Mouse (Mus musculus) cerebellum, adult 9-11 months (tissue): Measurements from ENCODE around the gene Smim24.
A peak's percentile ranks its signal among the peaks of the same experiment; 100 is the strongest.

Source experiments
- DNase-seq: peaks from one replicate; pipeline ENCODE4 v3.0.0; 2022

The Smim24 gene

DNA sequence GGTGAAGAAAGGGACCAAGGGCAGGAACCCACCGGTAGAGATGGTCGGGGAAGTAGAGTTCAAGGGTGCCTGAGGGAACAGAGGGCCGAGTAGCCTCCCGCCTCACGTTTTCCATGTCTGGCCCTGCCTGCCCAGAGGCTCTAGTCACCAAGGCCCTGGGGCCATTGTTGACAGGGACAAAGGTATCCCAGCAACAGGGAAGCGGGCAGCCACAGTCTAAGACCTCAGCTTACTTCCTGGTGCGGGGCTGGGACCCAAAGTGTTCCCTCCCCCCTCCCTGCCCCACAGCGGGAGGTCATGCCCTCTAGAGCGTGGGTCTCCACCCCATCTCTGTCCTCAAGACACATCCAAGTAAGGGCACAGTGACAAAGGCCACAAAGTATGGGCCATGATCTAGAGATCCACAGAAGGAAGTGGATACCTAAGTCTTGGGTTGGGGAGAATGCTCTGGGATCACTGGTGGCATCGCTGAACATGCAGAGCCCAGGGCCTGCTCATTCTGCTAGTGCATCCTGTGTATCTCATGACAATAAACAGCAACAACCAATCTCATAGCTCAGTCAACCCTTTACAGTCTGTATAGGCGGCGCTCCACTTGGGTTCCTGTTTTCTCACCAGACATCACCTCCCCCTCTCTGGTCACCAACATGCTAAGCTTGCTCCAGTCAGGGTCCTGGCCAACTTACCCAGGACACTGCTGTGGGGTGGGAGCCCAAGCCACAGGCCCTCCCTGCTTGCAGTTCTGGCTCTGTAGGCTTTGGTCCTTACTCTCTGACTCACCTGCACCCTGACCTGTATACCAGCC, 27.0 kb upstream of the Smim24 start, which contains the start of gene 4930404N11Rik:
4930404N11Rik (minus strand) TSS at position 145 of the 805 bp plus-strand sequence.
- no peak for DNase-seq

DNA sequence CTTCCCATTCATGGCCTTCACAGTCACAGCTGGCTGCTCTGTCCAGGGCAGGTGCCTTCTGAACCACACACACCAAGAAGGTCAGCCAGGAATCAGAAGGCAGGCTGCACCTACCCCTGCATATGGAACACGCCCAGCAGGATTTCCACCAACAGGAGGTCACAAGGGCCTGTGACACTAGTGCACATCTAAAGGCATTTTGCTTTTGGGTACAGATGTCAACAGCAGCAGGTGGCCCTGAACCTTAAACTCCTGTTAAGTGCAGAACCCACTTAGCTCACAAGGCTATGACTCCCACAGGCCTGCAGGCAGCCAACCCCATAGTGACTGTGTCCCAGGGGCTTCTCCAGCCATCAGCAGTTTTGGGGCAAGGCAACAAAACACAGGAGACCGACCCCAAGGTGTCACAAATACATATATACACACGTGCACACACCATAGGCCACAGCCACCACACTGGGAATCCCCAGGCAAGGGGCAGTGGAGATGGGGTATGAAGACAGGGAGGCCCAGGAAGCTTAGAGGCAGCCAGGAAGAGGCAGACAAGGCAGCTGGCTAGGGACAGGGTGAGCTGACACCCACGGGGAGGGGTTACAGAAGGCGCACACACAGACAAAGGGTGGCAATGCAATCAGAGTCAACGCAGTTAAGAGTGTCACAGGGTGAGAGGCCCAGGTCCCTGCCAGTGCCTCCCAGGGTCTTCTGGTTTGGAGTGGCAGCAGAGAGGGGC, 26.2 kb upstream of the Smim24 start:
- no peak for DNase-seq

DNA sequence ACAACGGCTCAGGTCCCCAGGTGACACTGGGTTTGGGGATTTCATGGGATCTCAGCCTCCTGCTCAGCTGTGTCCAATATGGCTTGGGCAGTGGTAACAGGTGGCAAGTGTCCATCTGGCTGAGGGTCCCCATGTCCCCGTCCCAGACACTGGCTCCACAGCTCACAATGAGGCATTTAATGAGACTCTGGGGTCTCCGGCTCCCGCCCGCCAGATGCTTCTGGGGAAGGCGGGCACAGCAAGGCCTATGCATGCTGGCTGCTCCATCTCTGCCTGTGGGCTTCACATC, 25.7 kb upstream of the Smim24 start:
- no peak for DNase-seq

DNA sequence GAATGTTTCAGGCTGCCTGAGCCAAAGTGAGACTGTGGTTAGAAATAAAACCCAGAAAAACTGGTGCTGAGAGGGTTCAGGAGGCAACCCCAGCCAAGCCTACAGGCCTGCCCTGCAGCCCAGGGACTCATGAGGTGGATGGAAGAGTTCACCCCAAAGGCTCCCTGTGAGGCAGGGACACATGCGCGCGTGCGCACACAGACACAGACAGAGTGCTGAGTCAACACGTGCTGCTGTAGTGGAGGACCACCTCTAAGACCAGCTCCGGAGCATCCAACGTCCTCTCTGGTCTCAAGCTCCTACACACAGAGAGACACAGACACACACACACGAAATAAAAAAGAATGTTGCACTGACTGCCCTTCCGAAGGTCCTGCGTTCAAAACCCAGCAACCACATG, 17.5 kb upstream of the Smim24 start:
- no peak for DNase-seq

DNA sequence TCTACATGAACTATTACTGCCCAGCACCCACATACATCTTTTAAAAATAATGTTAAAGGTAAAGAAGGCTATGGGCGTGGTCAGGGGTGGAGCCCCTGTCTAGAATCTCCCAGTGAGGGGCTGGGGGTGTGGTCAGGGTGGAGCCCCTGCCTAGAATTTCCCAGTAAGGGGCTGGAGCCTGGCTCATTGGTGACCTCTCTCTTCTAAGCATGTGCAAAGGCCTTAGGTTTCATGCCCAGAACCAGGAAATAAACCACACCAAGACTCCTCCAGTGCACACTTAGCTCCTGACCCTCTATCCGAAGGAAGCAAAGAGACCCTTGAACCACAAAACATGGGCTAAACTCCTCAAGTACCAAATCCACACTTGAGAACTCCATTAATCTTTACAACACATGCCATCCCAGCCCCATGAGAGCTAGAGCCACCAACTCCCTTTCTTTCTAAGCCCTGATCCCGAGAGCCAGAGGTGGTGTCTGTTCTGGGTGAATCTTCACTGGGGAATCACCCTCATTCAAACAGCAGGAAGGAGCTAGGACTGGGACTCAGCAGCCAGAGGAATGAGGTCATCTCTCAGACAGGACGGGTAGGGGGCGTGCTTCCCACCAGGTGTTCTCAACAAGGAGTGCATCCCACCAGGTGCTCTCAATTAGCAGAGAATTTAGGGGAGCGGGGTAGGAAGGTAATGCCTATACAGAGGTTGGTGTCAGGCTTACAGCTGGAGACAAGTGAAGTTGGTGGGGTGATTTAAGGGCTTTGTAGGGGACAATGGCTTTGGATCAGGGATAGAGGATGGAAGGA, 16.1 kb upstream of the Smim24 start:
- DNase-seq = peak; percentile 65

DNA sequence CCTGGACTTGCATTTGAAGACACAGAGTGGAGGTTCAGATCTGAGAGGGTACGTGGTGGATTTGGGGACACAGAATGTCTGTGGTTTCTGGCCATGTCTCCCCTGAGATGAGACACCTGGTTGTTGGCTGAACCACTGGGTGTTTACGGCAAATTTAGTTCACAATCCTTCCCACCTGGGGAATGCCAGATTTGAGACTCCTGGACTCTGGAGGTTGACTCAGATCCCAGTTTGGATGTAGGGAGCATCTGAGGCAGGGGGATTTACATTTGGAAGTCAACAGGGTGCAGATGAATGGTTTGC, 15.5 kb upstream of the Smim24 start:
- peak; percentile 53 for DNase-seq

DNA sequence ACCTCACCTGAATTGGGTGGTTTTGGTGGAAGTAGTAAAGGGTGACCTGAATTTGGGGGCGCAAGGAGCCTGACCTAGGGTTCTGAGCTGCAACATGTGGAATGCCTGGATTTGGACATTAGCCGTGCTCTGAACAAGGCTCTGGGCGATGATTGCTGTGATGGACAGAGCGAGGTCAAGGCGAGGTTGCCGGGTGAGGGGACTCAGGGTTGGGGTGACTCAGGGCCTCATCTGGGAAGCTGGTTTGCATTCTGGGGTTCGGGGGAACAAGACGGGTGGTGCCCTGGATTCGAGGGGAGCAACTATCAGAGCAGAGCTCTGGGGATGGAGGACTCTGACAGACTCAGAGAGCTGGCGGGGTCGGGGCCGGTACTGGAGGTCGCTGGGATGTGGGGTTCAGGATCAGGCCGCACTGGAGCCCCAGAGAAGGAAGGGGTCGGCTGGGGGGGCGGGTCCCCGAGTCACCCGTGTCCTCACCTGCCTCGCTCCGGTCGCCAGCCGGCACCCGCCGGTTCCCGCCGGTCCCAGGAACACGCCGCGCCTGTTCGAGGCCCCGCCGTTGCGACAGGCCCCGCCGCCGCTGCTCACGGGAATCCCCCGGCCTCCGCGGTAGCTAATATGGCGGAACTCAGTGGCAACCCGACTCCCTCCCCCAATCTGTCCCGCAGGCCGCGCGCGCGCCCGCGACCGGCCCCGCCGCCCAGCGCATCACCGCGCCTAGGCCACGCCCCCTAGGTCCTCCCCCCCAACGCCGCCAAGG, 14.9 kb upstream of the Smim24 start, which contains the start of gene Fzr1:
Fzr1 (minus strand) TSS at position 724 of the 760 bp plus-strand sequence.
- peak; percentile 72 for DNase-seq

DNA sequence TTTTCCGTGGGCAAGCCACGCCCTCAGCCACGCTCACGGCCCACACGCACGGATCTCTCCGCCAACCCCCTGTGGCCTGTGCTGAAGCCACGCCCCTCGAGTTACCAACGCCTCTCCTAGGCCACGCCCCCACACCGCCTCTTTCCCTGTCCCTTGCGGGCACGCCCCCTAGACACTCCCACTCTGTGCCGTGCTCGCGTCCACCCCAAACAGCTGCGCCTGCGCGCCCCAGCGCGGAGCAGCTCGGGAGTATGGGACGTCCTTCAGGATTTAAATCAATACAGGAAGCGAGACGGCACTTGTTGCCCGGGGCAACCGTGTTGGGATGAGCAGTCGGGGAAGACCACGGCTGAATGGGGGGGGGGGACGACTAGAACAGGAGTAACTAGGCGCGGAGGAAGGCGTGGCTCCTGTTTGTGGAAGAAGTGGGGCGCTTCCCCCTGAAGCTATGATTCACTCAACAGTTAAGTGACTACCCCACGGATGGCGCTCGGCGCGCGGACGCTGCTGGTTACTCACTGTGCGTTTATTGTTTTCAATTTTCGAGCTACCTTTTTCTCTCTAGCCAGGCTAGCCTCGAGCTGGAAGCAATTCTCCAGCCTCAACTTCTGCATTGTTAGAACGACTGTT, 14.2 kb upstream of the Smim24 start:
- peak; percentile 100 for DNase-seq

DNA sequence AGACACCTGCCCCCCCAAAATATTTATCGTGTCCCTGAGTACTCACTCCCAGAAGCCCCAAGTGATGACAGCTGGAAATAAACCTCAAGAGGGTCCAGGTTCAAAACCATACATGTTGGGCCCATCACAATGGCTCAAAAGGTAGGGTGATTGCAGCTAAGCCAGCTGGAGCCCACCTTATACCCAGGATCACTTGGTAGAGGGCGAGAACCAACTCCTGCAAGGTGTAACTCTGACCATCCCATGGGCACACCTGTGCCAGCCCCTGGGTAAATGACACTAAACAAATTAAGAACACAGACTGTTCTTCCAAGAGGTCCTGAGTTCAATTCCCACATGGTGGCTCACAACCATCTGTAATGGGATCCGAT, 13.7 kb upstream of the Smim24 start:
- DNase-seq = peak; percentile 68

DNA sequence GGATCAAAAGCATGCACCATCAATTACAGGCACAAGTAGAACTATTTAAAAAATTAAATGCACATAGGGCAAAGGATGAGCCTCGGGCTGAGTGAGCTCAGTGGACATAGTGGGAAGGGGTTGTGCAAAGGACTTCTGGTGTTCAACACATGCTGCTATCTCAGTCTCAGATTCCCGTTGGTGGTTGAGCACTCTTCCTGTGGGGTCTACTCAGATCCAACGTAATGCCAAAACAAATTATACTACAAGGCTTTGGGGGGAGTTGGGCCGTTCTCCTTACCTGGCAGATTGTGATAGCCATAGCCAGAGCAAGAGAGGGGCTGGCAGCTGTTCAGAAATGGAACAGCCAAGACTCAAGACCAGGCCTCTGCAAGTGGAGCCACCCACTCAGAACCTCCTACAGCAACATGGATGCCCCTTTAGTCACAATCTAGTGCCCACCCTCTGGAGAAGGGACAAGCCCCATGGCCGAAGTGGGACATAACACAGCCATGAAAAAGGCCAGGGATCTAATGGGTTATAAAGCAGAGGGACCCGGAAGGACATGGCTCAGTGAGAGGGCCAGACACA, 13.0 kb upstream of the Smim24 start:
- peak; percentile 74 for DNase-seq

DNA sequence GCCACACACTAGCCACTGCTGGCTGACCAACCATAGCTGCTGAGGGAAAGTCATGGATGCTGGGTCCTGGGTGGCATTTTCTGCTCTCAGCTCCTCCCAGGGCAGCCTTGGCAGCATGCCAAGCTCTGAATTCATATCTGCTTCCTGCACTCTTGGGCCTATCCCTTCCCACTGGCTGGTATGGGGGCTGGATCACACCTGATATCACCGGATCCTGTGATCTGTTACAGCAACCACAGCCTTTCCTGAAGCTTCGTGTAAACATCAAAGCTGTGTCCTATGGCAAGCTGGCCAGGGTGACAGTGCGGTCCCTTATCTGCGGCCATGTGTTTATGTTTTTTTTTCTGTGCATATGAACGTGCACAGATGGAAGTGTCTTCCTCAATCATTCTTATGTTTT, 10.8 kb upstream of the Smim24 start:
- peak; percentile 61 for DNase-seq

DNA sequence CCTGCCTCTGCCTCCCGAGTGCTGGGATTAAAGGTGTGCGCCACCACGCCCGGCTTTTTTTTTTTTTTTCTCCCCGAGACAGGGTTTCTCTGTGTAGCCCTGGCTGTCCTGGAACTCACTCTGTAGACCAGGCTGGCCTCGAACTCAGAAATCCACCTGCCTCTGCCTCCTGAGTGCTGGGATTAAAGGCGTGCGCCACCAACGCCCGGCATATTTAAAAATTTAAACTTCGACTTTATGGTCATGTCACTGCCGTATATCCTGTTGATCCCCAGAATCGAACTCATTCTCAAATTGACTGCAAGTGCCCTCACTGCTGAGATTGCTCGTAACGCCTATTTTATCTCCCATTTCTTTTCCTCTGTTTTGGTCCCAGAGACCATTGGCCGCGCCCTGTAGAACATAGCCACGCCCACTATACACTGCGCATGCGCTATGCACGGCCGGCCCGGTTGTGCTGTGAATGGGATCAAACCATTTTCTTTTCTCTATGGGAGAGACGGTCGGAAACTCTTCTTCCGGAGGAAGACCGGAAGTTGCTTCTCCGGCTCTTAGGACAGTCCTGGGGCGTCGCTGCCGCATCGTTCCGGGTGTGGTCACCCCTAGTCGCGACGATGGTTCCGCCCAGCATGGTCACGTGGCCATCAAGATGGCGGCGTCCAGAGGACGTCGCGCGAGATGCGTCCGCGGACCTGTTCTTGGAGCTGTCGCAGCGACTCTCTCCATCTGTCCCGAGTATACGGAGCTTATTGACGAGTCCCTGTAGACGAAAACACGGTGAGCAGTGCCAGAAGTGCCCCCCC, 8.8 kb upstream of the Smim24 start, which contains the start of the genes Dohh and Gm48551:
Dohh (plus strand) TSS at position 627 of the 803 bp plus-strand sequence.
Gm48551 (plus strand) TSS at position 665 of the 803 bp plus-strand sequence.
- peak; percentile 99 for DNase-seq

DNA sequence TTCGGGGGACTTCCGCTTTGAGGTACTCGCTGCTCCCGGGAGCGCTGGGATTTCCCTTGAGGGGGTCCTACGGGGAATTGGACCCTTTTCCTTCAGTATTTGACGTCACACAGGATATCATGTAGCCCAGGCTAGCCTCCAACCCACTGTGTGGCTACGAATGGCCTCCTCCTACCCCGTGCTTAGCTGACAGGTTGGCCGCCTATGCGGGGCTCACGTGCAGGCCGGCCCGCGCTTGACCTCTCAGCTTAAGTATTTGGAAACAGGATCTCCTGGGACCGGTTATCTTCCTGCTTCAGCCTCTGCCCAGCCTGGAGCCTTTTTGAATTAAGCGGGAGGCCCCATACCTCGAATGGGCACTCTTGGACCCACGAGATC, 8.3 kb upstream of the Smim24 start:
- no peak for DNase-seq

DNA sequence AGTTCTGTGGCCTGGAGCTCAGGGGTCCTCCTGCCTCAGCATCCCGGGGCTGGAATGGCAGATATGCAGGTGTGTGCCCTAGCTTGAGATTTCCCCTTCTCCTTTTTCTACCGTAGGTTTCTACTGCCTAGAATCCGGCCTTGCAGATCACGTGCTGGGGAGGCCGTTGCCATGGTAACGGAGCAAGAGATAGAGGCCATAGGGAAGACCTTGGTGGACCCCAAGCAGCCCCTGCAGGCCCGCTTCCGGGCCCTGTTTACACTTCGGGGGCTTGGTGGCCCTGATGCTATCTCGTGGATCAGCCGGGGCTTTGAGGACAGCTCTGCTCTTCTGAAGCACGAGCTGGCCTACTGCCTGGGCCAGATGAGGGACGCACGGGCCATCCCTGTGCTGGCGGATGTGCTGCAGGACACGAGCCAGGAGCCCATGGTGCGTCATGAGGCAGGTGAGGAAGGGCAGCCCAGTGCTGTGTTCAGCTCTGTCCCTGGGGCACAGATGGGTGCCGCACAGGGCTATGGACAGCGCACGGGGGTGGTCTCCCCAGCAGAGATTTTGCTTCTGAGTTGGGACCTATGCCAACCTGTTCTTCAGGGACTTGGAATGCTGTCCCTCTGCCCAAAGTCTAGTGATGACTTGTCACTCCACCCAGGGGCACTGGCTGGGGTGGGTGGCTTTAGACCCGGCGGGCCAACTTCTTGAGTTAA, 7.1 kb upstream of the Smim24 start:
- DNase-seq = peak; percentile 67

DNA sequence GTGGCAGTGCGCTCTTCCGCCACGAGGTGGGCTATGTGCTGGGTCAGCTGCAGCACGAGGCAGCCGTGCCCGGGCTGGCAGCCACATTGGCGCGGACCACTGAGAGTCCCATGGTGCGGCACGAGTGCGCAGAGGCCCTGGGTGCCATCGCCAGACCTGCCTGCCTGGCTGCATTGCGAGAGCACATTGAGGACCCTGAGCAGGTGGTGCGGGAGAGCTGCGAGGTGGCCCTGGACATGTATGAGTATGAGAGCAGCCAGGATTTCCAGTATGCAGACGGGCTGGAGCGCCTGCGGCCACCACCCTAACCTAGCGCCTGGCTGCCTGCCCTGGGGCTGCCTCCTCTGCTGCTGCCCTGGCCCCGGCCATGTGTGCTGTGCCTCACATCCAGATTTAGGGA, 5.1 kb upstream of the Smim24 start:
- DNase-seq = no peak

DNA sequence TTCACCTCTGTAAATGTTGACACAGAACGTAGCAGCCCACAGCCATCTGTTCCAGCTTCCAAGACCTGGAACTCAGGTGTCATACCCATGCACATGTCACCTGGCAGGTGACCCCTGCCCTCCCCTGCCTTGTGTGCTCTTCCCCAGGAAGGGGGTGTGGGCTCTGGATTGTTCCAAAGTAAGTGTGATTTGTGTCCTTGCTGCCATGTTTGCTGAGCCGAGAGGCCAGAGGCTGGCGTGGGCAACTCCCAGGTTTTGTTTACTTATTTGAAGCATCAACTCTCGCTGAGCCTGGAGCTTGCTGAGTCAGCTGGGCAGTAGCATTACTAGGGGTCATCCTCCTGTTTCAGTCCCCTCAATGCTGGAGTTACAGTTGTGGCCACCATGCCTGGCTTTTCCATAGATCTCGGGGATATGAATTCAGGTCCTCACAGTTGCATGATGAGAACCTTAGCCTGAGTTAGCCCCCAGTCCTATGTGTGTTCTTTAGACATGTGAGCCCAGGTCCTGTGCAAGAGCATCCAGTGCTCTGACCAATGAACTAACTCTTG, 4.3 kb upstream of the Smim24 start, which contains the start of gene Gm48552:
Gm48552 (plus strand) TSS at position 501 of the 551 bp plus-strand sequence.
- no peak for DNase-seq

DNA sequence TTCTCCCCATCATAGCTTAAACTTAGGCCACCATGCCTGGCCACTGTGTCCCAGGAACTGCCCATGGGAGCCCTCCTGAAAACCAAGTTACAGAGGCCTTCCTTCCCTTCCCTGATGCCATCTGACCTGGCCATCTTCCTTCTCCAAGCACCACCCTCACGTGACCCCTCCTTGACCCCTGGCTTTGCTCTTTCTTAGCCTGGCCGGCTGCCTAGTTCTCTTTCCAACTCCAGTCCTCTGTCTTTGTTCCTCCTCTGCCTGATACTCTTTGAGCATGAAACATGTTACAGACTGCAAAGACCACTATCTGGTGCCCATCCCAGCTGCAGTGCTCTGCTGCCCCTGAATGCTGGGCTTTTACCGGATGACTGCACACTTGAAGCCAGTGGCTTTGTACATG, 3.5 kb upstream of the Smim24 start:
- DNase-seq = no peak

DNA sequence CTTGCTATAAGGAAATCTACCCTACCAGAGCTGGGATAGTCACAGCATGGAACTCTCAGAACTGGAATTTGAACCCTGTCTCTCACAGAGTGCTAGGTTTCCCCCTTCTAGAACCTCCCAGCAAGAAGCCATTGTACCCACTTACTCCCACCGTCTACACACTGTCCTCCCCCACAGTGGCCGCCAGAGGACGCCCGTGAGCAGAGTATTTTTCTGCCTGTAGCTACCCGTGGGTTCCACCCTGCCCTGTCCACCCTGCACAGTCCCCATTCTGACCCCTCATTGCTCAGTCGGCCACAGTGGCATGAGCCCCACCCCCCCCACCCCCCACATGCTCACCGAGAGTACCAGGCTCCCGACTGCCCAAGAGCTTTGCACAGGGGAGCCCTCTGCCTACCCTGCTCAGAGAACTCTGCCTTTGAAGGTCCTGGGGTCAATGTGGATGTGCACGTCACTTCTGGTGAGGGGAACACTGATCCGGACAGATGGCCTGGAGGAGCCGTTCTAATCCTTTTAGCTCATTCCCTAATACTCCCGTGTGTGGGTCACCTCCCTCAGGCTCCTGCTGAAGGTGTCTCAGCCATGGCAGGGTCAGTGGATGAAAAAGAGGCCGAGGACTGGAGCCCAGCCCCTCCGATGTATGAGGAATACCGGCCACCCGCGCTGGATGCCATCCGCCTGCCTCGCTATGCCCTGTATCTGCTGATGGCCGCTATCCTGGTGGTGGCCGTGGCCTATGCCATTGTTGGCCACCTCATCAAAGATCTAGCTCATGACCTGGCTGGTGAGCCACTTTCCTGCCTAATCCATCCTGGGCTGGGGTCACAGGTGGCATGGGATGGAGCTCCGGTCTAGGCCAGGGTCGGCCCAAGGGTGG, 2.8 kb upstream of the Smim24 start:
- DNase-seq = peak; percentile 77

DNA sequence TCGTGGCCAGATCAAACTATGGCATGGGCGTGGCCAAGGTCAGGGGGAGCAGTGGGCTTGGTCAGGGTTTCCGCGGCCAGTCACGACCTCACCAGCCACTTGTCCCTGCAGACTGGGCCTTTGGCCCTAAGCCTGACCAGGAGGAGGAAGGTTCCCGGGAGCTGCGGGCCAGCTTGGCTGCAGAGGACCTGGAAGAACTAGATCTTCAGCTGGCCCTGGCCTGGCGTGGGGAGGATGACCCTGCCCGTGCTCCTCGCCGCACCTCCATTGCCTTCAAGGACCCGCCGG, 2.2 kb upstream of the Smim24 start:
- peak; percentile 57 for DNase-seq
